Mouse (Mus musculus): ENCODE measurements around the gene Lrig1.
A peak's percentile ranks its signal among the peaks of the same experiment; 100 is the strongest.
"Not testable (repeated sequence)": the region's sequence is repeated elsewhere in the genome, so short reads cannot be mapped to it uniquely, and the experiment has no call there.

The Lrig1 gene

GRCm38 (mm10) chr6:94577991-94578390 lies 122.0 kb downstream of the Lrig1 start:
- DNase-seq (ENCODE audit: low read depth, low spot score), result peak; percentile 70

GRCm38 (mm10) chr6:94575526-94576166 lies 124.3 kb downstream of the Lrig1 start:
- no peak for DNase-seq (ENCODE audit: low read depth, low spot score)

- DNase-seq (ENCODE audit: low read depth, low spot score), result no peak
Observed at GRCm38 (mm10) chr6:94568040-94568439, 131.9 kb downstream of the Lrig1 start.

- no peak for DNase-seq (ENCODE audit: low read depth, low spot score)
Observed at GRCm38 (mm10) chr6:94565766-94566165, 134.2 kb downstream of the Lrig1 start.

GRCm38 (mm10) chr6:94563203-94563940 lies 136.6 kb downstream of the Lrig1 start:
- DNase-seq (ENCODE audit: low read depth, low spot score), result no peak

- no peak for DNase-seq (ENCODE audit: low read depth, low spot score)
Observed at GRCm38 (mm10) chr6:94561346-94561745, 138.6 kb downstream of the Lrig1 start.

- DNase-seq (ENCODE audit: low read depth, low spot score), result no peak
Observed at GRCm38 (mm10) chr6:94560896-94561295, 139.1 kb downstream of the Lrig1 start.

GRCm38 (mm10) chr6:94558603-94559002 lies 141.4 kb downstream of the Lrig1 start:
- DNase-seq (ENCODE audit: low read depth, low spot score), result not testable (repeated sequence)
